Mouse (Mus musculus) subcutaneous adipose tissue, adult 2 months (tissue): ENCODE results near the gene 1700020N01Rik. TPM values are rescaled to one million over a fixed set of nuclear protein-coding genes. Genes with fewer than 3 reads are reported as not detected.

Experiments
- polyA plus RNA-seq: library from polyadenylated mRNA; depleted of rRNA; stranded (reverse); fragments of >200 nt; gene quantifications from 2 replicates; pipeline ENCODE4 v1.2.3, GENCODE M21; 2012; ENCODE audit warnings: low replicate concordance; rRNA removed

Gene 1700020N01Rik
- not detected in 2 replicates for polyA plus RNA-seq

GRCm38 (mm10) chr10:21592896-21593380 is at the start of gene 1700020N01Rik:
TSS of gene 1700020N01Rik (plus strand) at chr10:21593145.

Other genes starting within 250 kb of the 1700020N01Rik start
- gene Aldh8a1, start 215.9 kb upstream of the 1700020N01Rik start, polyA plus RNA-seq = not detected in 2 replicates